Mouse (Mus musculus) retina, postnatal 7 days (tissue): ENCODE data around the gene Adh6b.
"Not testable (repeated sequence)": the region's sequence is repeated elsewhere in the genome, so short reads cannot be mapped to it uniquely, and the experiment has no call there.

Experiments
- DNase-seq: peaks from one replicate; pipeline ENCODE4 v3.0.0-alpha.2; 2012; ENCODE audit warnings: low read depth, low spot score

The Adh6b gene

DNA sequence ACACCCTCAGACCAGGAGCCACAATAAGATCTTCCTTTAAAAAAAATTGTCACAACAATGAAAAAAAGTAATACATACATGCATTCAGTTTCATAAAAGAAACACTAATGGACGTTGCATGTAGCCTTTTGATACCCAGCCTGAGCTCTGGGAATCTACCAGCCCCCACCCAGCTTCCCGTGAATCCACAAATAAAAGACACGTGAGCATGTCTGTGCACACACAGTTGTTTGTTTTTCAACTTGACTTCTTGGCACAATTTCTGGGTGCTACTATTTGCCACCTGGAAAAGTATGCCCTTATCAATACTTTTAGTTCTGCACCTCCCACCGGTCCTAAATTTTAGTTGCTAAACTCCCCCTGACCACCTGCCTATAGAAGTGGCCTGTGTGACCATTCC, 19.1 kb downstream of the Adh6b start:
- DNase-seq = no peak

- no peak for DNase-seq
These were observed 21.3 kb downstream of the Adh6b start for GRCm38 (mm10) chr3:138362920-138363319.

DNA sequence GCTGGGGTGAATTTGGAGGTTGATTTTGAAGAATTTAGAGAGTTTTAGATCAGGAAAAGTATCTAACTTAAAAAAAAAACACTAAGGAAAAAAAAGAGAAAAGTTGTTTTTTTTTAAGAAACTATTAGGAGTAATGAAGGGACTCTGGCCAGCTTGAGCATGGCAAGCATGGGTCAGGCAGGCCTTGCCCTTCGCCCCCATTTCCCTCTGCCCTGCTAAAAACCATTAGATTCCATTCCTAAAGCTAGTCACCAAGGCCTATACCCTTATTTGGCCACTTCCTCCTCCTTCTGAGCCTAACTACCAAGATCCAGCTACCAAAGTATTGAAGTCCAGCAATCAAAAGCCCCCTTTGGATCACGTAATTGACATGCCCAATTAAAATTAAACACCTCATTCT, 24.6 kb downstream of the Adh6b start:
- DNase-seq = no peak

- DNase-seq = no peak
These were observed 28.0 kb downstream of the Adh6b start for GRCm38 (mm10) chr3:138369546-138369945.

- DNase-seq = not testable (repeated sequence)
These were observed 28.7 kb downstream of the Adh6b start for GRCm38 (mm10) chr3:138370289-138370688.

DNA sequence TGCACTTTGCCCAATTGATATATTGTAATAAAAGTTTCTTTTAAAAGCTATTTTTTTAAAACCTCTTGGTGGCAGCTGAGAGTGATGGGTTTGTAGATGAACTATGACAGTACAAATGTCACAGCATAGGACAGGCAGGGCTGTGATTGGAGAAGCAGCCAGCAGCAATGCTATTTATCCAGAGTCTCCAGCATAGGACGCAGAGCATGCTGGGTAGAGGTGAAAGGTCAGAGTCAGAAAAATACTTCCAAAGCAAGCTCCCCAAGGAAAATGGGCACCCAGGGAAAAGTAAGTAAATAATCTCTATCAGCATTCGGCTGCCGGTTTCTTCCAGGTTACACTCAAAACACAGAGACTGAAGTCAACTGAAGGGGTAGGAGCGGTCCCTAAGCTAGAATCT, 32.3 kb downstream of the Adh6b start:
- no peak for DNase-seq

GRCm38 (mm10) chr3:138375148-138375547, 33.6 kb downstream of the Adh6b start:
- DNase-seq = no peak

DNA sequence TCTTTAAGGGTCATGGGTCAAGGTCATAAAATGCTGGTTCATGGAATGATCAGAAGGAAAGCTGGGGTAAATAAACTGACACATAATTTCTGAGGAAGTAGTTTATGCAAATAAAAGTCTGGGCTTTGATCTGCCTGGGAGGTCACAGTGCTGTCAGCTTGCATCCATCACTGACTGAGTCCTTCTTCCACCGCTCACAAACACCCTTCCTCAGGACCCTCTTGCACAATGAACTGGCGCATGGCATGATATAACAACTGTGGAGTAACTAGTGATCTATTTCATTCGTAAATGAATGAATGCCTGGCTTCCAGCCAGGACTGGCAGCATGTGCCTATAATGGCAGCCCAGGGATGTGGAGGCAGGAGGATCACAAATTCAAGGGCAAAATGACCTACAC, 39.6 kb downstream of the Adh6b start:
- peak; percentile 0 for DNase-seq

DNA sequence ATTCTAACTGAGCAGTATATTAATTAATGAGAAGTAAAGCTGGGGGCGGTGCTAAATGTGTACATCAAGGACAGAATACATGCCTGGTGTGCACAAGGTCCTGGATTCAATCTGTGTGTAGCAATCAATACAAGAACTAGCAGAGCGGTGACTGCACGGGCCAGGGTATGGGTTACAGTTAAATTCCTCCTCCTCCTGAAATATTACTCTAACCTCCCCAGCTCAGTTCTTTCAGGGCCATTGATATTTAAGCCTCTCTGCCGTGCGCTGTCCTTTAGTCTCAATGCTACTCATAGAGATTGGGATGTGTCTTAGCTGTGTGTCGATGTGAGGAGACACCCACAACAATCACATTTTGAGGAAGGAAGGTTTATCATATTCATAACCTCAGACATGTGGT, 45.6 kb downstream of the Adh6b start:
- no peak for DNase-seq

- no peak for DNase-seq
These were observed 63.3 kb downstream of the Adh6b start for GRCm38 (mm10) chr3:138404872-138405271.

DNA sequence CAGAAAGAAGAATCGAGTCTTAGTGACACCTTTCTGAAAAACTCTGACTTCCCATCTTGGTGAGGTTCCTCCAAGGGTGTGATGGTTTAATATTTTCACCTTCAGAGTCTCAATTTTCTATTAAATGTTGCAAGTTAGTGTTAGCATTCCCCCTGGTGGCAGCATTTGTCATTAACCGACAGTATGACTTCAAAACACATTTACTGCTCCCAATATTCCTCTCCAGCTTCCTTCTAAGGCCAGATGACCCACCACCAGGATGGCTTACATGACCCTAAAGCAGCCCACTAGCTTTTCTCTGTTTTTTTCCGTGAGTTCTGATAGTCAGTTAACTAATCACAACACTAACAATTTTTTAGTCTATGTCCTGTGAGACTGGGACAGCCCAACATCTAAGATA, 63.8 kb downstream of the Adh6b start:
- peak; percentile 3 for DNase-seq

GRCm38 (mm10) chr3:138405840-138406239, 64.3 kb downstream of the Adh6b start:
- DNase-seq = no peak

DNA sequence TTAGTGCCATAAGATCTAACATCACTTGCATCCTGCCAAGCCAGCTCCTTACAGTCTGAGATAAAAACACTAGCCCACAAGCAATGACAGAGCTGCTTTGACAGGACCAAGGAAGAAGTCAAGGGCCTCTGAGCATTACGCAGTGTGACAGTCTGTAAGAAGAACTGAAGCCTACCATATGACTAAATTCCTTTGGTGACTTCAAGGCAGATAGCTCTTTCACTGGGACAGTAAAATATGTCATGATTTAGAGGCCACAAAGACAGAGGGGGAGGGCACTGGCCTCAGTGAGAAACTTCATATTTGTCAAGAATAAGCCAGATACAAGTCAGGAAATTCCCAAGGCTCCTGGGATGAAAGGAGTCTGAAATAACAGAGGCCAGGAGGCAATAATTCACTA, 66.3 kb downstream of the Adh6b start:
- no peak for DNase-seq
